Mouse (Mus musculus): ENCODE measurements around the gene Foxo1. TPM values are rescaled to one million over a fixed set of nuclear protein-coding genes. Genes with fewer than 3 reads are reported as not detected.

Gene Foxo1
- total and polyA plus RNA-seq, 3 experiments = 0.31 to 2.5 TPM; not detected in 1

DNA sequence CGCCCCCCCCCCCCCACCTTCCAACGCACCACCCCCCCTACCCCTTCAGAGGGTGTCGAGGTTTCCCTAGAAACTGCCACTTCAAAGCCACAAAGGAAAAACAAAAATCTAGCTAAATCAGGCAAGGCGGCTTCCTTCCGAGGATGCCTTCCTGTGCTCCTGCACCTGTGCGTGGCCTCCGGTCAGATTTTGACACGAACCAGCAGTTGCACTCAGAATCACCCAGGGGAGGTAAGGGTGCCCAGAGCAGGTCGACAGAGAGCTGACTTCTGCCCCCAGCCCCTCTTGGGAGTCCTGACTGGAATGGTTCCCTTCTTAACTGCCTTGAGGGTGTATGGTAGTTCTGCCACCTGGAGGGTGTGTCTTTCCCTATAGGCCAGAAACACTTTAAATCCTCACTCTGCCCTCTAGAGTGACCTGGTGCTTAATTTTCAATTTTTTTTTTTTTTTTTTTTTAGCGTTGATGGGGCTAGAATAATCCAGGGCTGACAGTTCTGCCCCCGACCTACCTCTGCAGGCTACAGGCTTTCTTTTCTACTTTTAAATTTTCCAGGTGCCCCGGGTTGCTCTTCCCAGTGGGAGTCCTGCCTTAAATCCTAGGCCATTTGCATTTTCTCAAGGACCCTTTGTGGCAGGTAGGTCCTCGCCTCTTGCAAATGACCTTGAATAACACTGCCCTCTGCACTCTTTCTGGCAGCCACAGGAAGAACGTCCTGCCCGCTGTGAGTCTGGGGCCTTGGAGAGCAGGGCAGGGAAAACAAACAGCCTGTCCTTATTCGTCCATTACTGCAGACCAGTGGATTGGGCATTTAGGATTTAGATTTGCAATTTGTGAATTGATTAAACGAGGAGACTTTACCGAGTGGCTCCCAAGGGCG lies 132.4 kb downstream of the Foxo1 start:
- Histone ChIP-seq H3K27ac (ENCODE audit: control insufficient read depth, low read depth, low read length) (no peak overlapping the region), H3K79me2 (ENCODE audit: control insufficient read depth, insufficient read depth, low read length, poor library complexity) (no peaks in the 10 kb centered on the region), H3K4me3 (ENCODE audit: control insufficient read depth in 1 of 2, insufficient read depth in 1 of 2, low read depth in 2 of 2, low read length in 2 of 2) (no peak overlapping the region), H3K9ac (ENCODE audit: control insufficient read depth, low read depth, low read length, poor library complexity, severe bottlenecking) (no peak overlapping the region), H3K4me1 (ENCODE audit: control insufficient read depth in 1 of 2, insufficient read depth in 2 of 2, low read length in 2 of 2) (no peaks in the 10 kb centered on the region), H3K9me3 (replicated peaks; ENCODE audit: insufficient read depth, low read length) (no peaks in the 10 kb centered on the region), H3K36me3 (ENCODE audit: control insufficient read depth in 1 of 2, insufficient read depth in 2 of 2, low read length in 2 of 2) (no peaks in the 10 kb centered on the region), H3K27me3 (ENCODE audit: control insufficient read depth in 1 of 2, insufficient read depth in 2 of 2, low read length in 2 of 2) (no peaks in the 10 kb centered on the region; a peak in 1 of 4 replicates)
- TF ChIP-seq NELFE (IDR thresholded peaks at IDR 0.05; ENCODE audit: low read depth, low read length) = no peak
- TF ChIP-seq E2F4 (IDR thresholded peaks at IDR 0.05; ENCODE audit: borderline replicate concordance, low read depth, low read length) = no peak
- TF ChIP-seq JUND (IDR thresholded peaks at IDR 0.05; ENCODE audit: low read depth, low read length) = no peak
- no peak for TF ChIP-seq CHD1 (IDR thresholded peaks at IDR 0.05; ENCODE audit: low read depth, low read length)
- no peak for TF ChIP-seq BHLHE40 (IDR thresholded peaks at IDR 0.05; ENCODE audit: borderline replicate concordance, low read depth, low read length)
- no peak for TF ChIP-seq CTCF (IDR thresholded peaks at IDR 0.05 in 2 of 3, conservative IDR thresholded peaks at IDR 0.05 in 1 of 3; ENCODE audit: control insufficient read depth in 1 of 3, insufficient read depth in 1 of 3, low read depth in 2 of 3, low read length in 3 of 3, poor library complexity in 1 of 3, severe bottlenecking in 1 of 3)
- TF ChIP-seq RAD21 (IDR thresholded peaks at IDR 0.05; ENCODE audit: low read depth, low read length) = no peak
- TF ChIP-seq MAFK (IDR thresholded peaks at IDR 0.05; ENCODE audit: borderline replicate concordance, low read depth, low read length) = no peak
- TF ChIP-seq ZC3H11A (IDR thresholded peaks at IDR 0.05; ENCODE audit: low read depth, low read length) = no peak
- TF ChIP-seq ELF1 (IDR thresholded peaks at IDR 0.05; ENCODE audit: low read depth, low read length) = no peak
- no peak for TF ChIP-seq UBTF (IDR thresholded peaks at IDR 0.05; ENCODE audit: borderline replicate concordance, insufficient read depth, low read depth, low read length)
- no peak for TF ChIP-seq KAT2A (conservative IDR thresholded peaks at IDR 0.05; ENCODE audit: low read depth, low read length)
- no peak for TF ChIP-seq ZKSCAN1 (IDR thresholded peaks at IDR 0.05; ENCODE audit: low read depth, low read length)
- TF ChIP-seq MYC (IDR thresholded peaks at IDR 0.05; ENCODE audit: low read depth, low read length) = no peak
- TF ChIP-seq MAX (IDR thresholded peaks at IDR 0.05; ENCODE audit: low read length) = no peak
- no peak for TF ChIP-seq USF1 (IDR thresholded peaks at IDR 0.05; ENCODE audit: low read depth, low read length)
- no peak for TF ChIP-seq POLR2AphosphoS2 (IDR thresholded peaks at IDR 0.05; ENCODE audit: low read length)
- no peak for TF ChIP-seq POLR2AphosphoS5 (IDR thresholded peaks at IDR 0.05; ENCODE audit: borderline replicate concordance, low read depth, low read length)
- no peak for DNase-seq (ENCODE audit: low read depth, low spot score)
